Mouse (Mus musculus) liver, adult (tissue): ENCODE data around the gene Top3b.

Source experiments
- GATA4 ChIP-seq: IDR thresholded peaks from 2 replicates; pipeline ENCODE4 v1.6.1; 2014; ENCODE audit warnings: mild to moderate bottlenecking, low read length; ENCODE audit not compliant: insufficient replicate concordance

Gene Top3b

DNA sequence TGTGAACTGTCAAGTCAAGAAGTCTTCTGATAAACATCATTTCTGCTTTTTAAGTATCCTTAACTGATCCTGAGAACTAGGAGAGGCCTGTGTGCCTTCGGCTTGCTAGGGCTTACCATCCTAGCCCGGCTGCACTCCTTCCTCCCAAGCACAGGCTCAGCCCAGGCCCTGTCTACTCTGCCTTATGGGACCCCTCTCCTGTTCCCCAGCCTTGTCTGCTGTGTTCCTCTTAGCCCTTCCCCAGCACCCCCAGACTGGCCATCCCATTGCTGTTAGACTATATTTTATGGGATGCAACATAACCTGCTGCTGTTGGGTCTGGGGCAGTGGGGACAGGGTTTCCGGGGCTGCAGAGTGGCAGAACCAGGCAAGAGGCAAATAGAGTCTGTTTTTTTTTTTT is 59.8 kb downstream of the Top3b start:
- TF ChIP-seq GATA4, result no peak

DNA sequence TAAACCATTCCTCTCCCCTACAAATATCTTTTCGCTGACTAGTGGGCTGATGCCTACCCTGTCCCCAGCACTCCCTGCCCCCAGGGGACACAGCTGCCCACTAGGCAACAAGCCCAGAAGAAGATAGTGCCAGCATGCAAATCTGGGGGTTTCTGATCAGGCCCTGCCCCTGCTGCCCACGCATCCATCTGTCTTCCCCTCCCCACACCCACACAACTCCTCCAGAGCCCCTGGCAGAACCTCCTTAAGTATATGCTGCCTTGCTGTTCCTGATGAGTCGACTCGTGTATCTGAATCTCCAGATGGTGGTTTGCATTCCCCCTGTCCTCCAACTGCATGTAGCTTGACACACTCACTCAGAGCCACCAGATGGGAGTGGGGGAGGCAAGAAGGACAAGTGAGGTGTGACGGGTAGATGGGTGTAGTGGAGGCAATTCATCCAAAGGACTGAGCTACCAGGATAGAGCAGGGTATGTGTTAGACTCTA is 60.3 kb downstream of the Top3b start:
- TF ChIP-seq GATA4, result no peak

DNA sequence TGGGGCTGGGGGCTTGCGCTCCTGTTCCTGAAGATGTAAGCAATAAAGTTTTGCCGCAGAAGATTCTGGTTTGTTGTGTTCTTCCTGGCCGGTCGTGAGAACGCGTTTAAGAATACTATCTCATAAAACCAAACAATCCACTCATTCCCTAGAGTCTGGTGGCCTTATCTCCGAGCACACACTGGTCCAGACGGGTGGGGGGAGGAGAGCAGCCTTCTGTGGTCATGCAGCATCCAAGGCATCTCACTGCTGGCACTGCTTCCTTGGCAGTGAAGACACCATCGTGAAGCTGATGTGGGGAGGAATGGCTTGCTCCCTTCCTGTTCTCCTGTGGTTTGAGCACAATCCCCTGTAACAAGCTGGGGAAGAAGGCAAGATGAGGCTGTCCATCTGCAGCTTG is 69.0 kb downstream of the Top3b start:
- no peak for TF ChIP-seq GATA4

DNA sequence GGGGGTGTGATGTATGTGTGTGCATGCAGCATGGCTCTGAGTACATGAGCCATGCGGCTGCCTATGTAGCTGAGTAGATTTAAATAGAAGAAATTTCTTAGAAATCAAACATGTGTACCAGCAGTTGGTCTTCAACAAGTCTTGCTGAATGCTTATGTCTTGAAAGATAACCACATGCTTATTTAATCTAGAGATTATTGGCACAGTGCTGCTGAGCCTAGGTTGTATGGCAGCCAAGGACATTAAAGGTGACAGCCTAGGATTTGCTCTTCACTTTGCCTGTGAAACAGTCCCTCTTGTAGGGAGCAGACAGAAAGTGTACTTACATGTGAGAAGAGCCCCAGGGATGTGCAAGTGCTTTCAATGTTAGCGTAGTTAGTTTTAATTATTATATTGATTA is 70.5 kb downstream of the Top3b start:
- TF ChIP-seq GATA4, result no peak
